Mouse (Mus musculus) ES-E14 (cell line): ENCODE data around the gene Gabrq. TPM values are rescaled to one million over a fixed set of nuclear protein-coding genes. Genes with fewer than 3 reads are reported as not detected.

ENCODE experiments used
- DNase-seq: peaks from one replicate; pipeline ENCODE4 v3.0.0-alpha.2; 2013; ENCODE audit warnings: low read depth, low spot score
- H3K27ac ChIP-seq: 2 replicates; pipeline ENCODE4 v1.5.1; 2012; ENCODE audit warnings: low read depth, mild to moderate bottlenecking, low read length, moderate library complexity, mixed read lengths; ENCODE audit not compliant: poor library complexity, insufficient read depth, severe bottlenecking
- H3K36me3 ChIP-seq: 2 replicates; pipeline ENCODE4 v1.6.1; 2012; ENCODE audit warnings: mild to moderate bottlenecking, low read length, moderate library complexity, mixed read lengths; ENCODE audit not compliant: control insufficient read depth, poor library complexity, insufficient read depth, severe bottlenecking
- H3K4me1 ChIP-seq, 2 experiments: fragments of 150-350 bp in 1 of 2; sonication (generic) in 1 of 2; 2 replicates each; pipeline ENCODE4 v1.6.1; 2012; ENCODE audit warnings: low read length in 2 of 2, mild to moderate bottlenecking in 1 of 2, mixed read lengths in 1 of 2; ENCODE audit not compliant: control insufficient read depth in 2 of 2, insufficient read depth in 2 of 2, poor library complexity in 1 of 2
- H3K4me3 ChIP-seq, 2 experiments: fragments of 150-350 bp in 1 of 2; sonication (generic) in 1 of 2; 2 replicates each; pipeline ENCODE4 v1.5.1; 2012; ENCODE audit warnings: low read length in 2 of 2, low read depth in 1 of 2, mild to moderate bottlenecking in 1 of 2, mixed read lengths in 1 of 2; ENCODE audit not compliant: insufficient read depth in 1 of 2, poor library complexity in 1 of 2, severe bottlenecking in 1 of 2
- H3K9ac ChIP-seq: 2 replicates; pipeline ENCODE4 v1.6.1; 2012; ENCODE audit warnings: low read depth, mild to moderate bottlenecking, low read length, mixed read lengths; ENCODE audit not compliant: poor library complexity, insufficient read depth, severe bottlenecking
- H3K9me3 ChIP-seq: fragments of 150-350 bp; sonication (generic); 2 replicates; pipeline ENCODE4 v1.6.1; 2012; ENCODE audit warnings: low read depth, mild to moderate bottlenecking, low read length; ENCODE audit not compliant: control insufficient read depth, insufficient read depth
- CHD2 ChIP-seq: IDR thresholded peaks from 2 replicates; pipeline ENCODE4 v1.6.1; 2014; ENCODE audit warnings: mild to moderate bottlenecking, low read depth, low read length, inconsistent platforms
- HCFC1 ChIP-seq: IDR thresholded peaks from 2 replicates; pipeline ENCODE4 v1.6.1; 2012; ENCODE audit warnings: low read length, inconsistent platforms, borderline replicate concordance; ENCODE audit not compliant: insufficient read depth
- MAFK ChIP-seq: IDR thresholded peaks from 2 replicates; pipeline ENCODE4 v1.6.1; 2014; ENCODE audit warnings: mild to moderate bottlenecking, low read depth, low read length, inconsistent platforms; ENCODE audit not compliant: insufficient read depth
- ZC3H11A ChIP-seq: IDR thresholded peaks from 2 replicates; pipeline ENCODE4 v1.6.1; 2012; ENCODE audit warnings: low read depth, mild to moderate bottlenecking, inconsistent platforms, low read length, borderline replicate concordance
- ZNF384 ChIP-seq: IDR thresholded peaks from 2 replicates; pipeline ENCODE4 v1.6.1; 2012; ENCODE audit warnings: low read depth, low read length, inconsistent platforms
- in situ Hi-C, 2 experiments: fragments of 600-800 bp; cut with MboI; formaldehyde crosslinking; loops; one replicate each; pipeline ENCODE4 v1.15.1; 2025; ENCODE audit warnings: low sequenced_read_pairs in 2 of 2, inconsistent platforms in 1 of 2; ENCODE audit not compliant: unreplicated experiment in 2 of 2
- total RNA-seq: library from RNA; depleted of rRNA; stranded (reverse); fragments of 300-350 nt; gene quantifications from 2 replicates; pipeline ENCODE4 v1.2.3, GENCODE M21; 2012; rRNA removed

Gene Gabrq
- total RNA-seq, result 0.04 and 0.05 TPM in 2 replicates

DNA sequence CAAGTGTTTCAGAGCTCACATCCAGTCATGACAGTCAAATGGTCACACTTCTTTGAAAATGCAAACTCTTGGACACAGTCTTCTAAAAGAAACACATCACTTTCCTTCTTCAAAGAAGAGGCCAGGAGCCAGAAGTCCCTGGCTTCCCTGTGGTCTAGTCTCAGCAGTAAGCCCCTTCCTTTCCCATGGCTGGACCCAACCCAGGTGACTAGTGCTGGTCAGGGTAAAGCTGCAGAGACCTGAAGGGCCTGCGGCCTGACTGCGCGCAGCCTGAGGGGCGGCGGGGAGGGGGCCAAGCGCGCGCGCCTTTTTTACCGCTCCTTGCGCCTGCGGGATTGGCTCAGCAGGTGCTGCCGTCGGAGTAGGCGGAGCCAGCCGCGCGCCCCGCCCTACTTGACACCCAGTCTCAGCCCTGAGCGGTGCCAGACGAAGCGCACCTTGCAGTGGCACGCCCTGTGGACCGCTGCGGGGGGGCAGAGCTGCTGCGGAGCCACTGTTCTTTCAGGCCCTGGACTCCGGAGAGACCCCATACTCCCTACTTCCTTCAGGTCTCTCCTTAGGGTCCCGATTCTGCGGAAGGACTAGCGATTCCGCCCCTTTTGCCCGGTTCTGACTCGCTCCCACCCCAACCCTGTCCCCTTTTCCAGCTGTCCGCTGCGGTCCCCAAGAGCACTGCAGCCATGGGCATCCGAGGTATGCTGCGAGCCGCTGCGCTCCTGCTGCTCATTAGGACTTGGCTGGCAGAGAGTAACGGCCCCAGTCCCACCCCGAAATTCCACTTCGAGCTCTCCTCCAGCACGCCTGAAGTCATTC is at the start of gene Gabrq:
Gene Gabrq (plus strand): TSS at position 403 of the 813 bp plus-strand sequence.
- Histone ChIP-seq H3K4me1 (no peaks in the 10 kb centered on the region), H3K27ac (no peak within 1 kb of the TSS)
- in situ Hi-C loops, result loop anchor here in 1 of 2 experiments (25.0 kb wide), 1 partner anchor 813 kb away; no protein-coding TSS in a partner anchor

GRCm38 (mm10) chrX:72788773-72789557 is 36.0 kb upstream of the Gabrq start:
- H3K9ac ChIP-seq, result no peak overlapping the region
- no peak overlapping the region for H3K27ac ChIP-seq
- no peaks in the 10 kb centered on the region for H3K9me3 ChIP-seq
- H3K4me3 ChIP-seq, result no peak overlapping the region
- H3K4me1 ChIP-seq, result no peaks in the 10 kb centered on the region
- no peaks in the 10 kb centered on the region for H3K36me3 ChIP-seq
- TF ChIP-seq ZNF384 (no peak), ZC3H11A (no peak), HCFC1 (no peak), MAFK (no peak), CHD2 (no peak)
- DNase-seq, result no peak
- in situ Hi-C loops, result no loop called here

More for the DNA sequence above, at the start of gene Gabrq:
- Histone ChIP-seq H3K9ac (no peak within 1 kb of the TSS), H3K36me3 (no peaks in the 10 kb centered on the region), H3K9me3 (no peaks in the 10 kb centered on the region), H3K4me3 (peak within 1 kb of the TSS in 1 of 2 experiments; percentile 43; a peak in 2 of 4 replicates)
- TF ChIP-seq ZNF384 (no peak), CHD2 (no peak), ZC3H11A (no peak), HCFC1 (no peak), MAFK (no peak)
- peak; percentile 12 for DNase-seq

GRCm38 (mm10) chrX:72789558-72789871 is 35.5 kb upstream of the Gabrq start:
- Histone ChIP-seq H3K9ac (no peak overlapping the region), H3K4me1 (no peaks in the 10 kb centered on the region), H3K4me3 (no peak overlapping the region), H3K9me3 (no peaks in the 10 kb centered on the region), H3K36me3 (no peaks in the 10 kb centered on the region), H3K27ac (no peak overlapping the region)
- DNase-seq, result no peak
- in situ Hi-C loops, result no loop called here
- TF ChIP-seq HCFC1, result no peak
- TF ChIP-seq ZNF384, result no peak

GRCm38 (mm10) chrX:72819594-72819993 is 5.4 kb upstream of the Gabrq start:
- in situ Hi-C loops, result loop anchor here in 1 of 2 experiments (25.0 kb wide), 1 partner anchor 807 kb away; no protein-coding TSS in a partner anchor
- Histone ChIP-seq H3K36me3 (no peaks in the 10 kb centered on the region), H3K27ac (no peak overlapping the region), H3K4me3 (no peak overlapping the region), H3K4me1 (no peaks in the 10 kb centered on the region), H3K9ac (no peak overlapping the region), H3K9me3 (no peaks in the 10 kb centered on the region)
- TF ChIP-seq HCFC1 (no peak), MAFK (no peak), CHD2 (no peak), ZC3H11A (peak; percentile 69), ZNF384 (no peak)
- peak; percentile 16 for DNase-seq
